Mouse (Mus musculus) thymus, postnatal 36 days (tissue): ENCODE measurements around the gene Grm7.

Experiments
- DNase-seq, 2 experiments: peaks; one replicate each; pipeline ENCODE4 v3.0.0; 2022; ENCODE audit warnings: mixed read lengths in 2 of 2

Gene Grm7

DNA sequence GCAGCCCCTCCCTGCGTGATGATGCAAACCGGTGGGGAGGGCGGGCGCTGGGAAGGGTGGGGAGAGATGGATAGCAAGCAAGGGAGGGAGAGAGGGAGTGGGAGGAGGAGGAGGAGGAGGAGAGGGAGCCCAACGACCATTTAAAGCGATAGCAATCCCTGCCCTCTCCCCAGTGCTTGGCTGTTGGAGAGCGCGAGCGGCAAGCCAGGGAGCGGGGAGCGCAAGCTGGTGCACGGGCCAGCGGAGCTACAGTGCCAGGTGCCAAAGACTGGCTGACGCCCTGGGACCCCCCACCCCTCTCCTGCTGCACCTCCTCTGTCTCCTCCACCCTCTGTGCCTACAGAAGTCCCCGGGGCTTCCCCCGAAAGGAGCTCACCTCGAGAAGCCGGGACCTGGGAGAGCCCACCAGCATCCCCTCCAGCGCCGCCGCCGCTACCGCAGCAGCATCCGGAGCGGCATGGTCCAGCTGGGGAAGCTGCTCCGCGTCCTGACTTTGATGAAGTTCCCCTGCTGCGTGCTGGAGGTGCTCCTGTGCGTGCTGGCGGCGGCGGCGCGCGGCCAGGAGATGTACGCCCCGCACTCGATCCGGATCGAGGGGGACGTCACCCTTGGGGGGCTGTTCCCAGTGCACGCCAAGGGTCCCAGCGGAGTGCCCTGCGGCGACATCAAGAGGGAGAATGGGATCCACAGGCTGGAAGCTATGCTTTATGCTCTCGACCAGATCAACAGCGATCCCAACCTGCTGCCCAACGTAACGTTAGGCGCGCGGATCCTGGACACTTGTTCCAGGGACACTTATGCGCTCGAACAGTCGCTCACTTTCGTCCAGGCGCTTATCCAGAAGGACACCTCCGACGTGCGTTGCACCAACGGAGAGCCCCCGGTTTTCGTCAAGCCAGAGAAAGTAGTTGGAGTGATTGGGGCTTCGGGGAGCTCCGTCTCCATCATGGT is at the start of gene Grm7:
TSS of gene Grm7 (plus strand) at position 171 of the 951 bp plus-strand sequence.
- no peak for DNase-seq

DNA sequence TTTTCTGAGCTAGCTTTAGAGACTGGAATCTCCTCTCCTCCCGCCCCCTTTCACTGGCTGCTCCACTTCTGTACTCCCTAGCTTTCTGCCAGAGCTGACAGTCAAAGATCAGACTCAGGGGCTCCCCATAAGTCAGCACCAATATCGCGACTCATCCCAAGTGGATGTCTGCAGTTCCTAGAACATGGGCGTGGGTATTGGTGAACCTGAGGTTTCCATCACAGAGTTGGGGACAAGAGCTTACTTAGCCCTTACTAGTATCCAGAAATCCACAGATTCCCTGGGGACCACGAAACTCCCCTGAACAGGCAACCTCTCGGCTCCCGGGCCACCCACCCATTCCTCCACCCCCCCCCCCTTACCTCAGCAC is 355 bp upstream of the Grm7 start:
- no peak for DNase-seq

DNA sequence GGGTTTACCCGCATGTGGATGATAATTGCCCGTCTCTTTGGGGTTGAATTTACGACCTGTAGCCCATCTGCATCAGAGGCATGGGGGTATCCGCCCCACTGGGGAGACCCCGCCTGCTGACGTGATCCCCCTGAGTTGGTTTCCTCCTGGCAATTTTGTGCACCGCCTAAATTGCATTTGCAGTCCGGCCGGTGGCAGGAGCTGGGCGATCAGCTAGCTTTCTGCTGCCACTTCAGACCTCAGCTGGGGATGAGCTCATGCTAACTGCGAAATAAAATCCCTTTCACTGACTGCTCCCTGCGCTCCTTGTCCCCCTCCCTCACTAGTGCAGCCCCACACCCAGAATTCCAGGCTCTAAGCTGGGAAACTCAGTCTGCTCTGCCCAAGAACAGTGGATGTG is 1.5 kb downstream of the Grm7 start:
- DNase-seq = no peak

DNA sequence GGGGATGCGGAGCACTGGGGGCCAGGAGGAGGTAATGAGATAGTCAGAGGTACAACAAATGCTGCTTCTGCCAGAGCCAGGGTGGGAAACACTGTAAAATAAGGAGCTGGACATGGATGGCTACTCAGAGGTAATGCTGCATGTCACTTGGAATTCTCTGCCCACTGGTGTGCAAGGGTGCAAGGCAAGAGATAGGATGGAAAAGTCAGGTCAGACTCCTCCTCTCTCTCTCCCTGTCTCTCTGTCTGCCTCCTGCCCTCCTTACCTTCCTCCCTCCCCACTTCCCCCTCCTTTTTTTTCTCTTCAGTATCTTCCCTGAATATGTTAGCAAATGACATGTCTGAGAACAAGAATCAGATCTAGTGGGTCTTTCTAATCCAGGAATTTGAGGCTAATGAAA is 3.8 kb downstream of the Grm7 start:
- DNase-seq = no peak

DNA sequence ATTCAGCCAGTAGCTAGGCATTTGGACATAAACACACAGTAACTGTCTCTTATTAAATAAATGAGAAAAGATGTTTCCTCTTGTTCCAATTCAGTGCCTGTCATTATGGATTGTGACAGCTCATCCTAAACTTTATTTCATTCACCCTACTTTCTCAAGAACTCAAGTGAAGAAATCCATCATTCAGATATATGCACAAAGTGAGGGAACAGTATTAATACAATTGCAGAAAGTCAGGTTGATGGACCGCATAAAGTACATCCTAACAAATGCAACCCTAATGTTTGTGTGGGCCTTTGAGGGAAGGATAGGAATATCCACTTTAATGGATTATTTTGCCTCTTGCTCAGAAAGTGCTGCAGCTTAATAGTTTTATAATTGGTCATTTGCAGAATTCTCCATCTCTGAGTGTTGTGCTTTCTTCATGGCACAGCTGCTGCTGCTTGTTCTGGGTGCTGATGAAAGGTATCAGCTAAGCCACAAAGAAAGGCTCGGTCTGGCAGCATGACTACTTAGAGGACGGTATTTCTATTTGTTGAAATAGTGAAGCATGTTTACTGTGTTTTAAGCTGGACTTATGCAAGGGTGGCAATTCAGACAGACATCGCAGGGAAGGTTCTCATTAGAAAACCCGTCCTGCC is 8.1 kb downstream of the Grm7 start:
- DNase-seq = no peak

DNA sequence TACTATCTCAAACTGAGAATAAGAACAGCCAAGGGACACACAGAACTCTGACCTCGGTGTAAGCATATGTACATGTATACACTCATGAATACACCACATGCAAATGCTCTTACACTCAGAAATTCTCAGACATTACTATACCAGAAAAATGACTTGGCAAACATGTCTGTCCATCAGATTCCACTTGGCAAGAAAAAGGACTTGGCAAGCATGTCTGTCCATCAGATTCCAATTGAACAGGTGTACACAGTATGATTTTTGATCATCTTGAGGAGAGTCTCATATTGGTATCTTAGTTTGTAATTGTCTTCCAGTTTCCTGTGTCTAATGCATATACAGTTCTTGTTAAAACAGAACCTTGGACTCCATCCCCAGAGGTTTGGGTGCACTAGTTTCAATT is 19.1 kb downstream of the Grm7 start:
- DNase-seq = no peak

DNA sequence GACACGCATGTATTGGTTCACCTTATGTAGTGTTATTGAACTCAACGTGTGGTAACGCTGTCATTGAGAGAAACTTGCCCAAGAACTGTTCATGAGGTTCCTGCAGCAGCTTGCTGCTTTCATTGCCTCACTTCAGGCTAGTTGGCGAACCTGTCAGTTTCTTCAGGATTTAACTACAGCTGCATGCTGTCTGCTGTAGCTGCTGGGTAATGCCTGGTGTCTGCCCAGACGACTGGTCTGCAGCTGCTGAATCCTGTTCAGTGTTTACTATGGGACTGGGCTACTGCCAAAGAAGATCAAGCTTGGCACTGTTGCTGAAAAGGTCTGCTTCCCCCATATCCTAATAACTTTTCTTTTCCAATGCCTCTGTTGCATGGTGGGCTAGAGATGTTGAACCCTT is 23.1 kb downstream of the Grm7 start:
- DNase-seq = no peak

DNA sequence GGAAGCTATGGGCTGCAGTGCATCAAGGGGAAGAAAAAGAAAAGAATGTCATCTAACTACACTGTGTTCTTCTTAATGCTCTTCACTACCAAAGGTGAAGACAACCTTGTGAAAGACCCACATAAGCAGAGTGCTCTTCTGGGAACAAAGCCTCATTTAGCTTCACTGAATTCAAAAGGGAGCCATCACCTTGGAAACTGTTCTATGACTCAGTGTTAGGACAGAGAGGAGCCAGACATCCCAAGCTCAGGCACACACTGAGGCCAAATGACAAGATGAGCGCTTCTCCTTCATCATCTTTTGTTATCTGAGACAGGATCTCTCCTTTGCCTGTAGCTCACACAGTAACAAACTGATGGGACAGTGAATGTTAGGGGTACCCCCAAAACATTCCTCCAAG is 45.6 kb downstream of the Grm7 start:
- DNase-seq = no peak

DNA sequence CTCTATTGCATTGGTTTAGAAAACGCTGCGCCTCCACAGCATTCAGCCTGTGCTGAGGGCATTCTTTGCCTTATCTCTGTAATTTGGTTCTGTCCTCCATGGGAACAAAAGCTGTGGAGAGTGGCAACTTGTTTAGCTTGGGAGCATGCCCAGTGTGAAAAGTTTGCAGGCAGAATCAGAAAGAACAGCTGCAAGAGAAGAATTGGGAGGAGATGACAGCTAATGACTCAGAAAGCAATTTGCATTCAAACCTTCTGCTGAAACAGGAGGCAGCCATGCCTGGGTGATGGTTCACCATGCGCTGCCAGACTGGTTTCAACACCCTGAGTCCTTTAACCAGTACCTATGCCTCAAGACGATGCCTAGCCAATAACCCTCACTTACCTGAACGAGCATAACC is 64.4 kb downstream of the Grm7 start:
- DNase-seq = no peak

DNA sequence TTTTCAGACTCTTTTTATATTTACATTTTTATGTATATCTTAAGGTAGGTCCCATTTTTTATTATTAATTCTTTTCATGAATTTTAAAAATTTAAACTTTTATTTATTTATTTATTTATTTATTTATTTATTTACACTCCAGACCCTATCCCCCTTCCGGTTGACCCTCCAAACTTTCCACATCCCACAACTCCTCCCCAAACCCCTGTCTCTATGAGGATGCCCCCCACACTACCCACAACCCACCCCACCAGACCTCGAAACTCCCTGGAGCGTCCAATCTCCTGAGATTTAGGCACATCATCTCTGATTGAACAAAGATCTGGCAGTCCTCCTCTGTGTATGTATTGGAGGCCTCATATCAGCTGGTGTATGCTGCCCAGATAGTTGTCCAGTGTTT is 69.6 kb downstream of the Grm7 start:
- DNase-seq = no peak

DNA sequence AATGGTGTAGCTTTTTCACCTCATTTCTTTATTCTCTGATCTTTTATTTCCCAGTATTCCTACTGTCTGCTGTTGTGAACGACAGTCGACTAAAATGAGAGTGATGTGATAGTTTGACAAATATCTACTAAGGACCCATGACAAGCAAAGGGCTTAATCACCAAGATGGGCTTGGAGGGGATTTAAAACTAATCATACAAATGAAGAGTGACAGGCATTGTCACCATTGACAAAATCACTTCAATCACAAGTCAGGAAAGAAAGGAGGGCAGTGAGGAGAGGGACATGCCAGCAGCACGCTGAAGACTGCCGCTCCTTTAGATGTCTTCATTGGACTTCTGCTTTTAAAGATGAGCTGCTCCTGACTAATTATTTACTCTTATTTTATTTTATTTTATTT is 78.0 kb downstream of the Grm7 start:
- DNase-seq = no peak

DNA sequence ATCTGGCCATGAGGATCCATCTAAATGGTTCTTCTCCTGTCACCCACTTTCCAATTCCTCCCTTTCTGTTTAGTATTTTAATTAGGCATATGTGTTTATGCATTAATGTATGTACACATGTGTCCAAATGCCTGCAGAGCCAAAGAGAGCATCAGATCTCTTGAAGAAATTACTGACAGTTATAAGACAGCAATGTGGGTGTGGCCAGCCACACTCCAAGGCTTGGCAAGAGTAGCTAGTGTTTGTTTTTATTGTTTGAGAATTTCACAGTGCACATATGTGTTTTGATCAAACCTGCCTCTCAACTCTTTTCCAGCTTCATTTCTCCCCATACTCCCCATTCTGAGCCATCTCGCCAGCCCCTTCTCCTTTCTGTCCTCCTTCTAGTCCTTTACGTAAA is 88.5 kb downstream of the Grm7 start:
- no peak for DNase-seq

DNA sequence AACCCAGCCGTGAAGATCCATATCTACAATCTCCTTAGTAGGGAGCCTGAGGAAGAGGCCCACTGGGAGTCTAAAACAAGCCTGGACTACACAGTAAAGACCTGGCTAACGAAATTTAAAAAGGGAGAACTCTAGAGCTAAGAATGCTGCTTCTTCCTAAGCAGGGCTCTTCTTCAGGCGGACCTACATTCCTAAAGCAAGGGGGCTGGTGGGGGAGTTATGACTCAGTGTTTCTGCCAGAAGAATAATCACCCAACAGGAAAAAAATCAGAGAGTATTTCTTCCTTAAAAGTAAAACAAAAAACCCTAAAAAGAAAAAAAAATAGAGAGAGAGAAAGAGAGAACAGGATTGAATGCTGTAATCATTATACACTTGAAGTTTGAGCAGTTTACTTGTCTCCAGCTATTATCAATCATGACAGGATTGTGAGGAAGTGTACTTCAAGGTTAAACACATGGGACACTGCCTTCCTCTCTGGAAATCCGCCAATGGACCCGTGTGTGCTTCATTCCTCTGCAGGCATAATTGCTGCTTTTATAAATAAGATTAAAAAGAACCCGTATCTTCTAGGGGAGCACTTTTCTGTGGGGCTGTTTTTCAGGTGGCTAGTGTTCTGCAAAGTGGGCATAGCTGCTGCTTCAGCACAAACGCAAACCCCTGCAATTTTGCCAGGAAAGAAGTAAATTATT is 98.7 kb downstream of the Grm7 start:
- DNase-seq = no peak

DNA sequence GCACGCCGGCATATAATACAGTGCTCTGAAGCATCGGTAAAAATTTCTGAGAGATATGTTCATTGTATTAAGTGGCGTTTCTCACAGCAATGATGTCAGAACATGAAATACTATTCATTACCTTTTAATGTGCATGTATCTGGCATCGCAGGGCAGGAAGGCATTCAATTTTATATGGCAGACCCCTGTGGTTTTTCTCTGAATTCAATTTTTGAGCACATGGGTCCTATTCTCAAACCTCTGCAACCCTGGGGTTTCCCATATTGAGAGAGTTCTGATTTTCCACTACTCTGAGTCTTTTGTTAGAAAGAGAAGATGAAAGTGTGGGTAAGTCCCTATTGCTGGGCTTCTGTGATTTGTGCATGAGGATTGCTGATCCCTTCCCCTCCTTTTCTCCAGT is 110.5 kb downstream of the Grm7 start:
- no peak for DNase-seq

DNA sequence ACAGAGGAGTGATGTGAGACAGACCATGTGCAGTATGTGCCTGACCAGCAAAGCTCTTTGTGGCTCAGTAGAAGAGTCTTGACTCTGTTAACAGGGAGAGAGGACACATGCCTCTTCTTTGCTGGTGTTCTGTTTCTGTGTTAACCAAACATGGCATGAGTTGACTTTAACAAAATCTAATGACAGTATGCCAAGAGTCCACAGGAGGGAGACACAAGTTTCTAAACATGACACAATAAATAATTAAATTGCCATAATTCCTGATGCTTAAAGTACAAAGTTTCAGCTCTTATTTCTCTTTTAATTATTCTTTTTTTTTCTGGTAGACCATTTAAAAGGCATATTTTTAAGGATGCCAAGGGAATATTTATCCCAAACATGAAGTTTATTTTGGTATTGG is 124.2 kb downstream of the Grm7 start:
- DNase-seq = no peak

DNA sequence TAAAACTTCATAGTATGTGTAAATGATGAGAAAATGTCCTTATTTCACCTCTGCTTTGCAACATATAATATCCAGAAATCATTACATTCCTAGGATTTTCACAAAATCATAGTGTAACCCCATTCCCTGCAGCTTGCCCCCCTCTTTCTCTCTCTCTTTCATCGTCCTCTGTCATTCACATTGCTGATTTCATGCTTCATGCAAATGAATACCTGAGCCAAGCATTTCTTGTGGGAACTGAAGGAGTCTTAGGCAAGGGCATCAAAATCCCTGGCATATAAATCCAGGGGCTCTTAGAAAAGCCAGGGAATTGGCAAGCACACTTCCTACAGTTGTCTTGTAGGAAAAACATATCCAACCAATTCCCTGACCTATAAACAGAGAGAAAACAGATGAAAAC is 127.3 kb downstream of the Grm7 start:
- DNase-seq = no peak

DNA sequence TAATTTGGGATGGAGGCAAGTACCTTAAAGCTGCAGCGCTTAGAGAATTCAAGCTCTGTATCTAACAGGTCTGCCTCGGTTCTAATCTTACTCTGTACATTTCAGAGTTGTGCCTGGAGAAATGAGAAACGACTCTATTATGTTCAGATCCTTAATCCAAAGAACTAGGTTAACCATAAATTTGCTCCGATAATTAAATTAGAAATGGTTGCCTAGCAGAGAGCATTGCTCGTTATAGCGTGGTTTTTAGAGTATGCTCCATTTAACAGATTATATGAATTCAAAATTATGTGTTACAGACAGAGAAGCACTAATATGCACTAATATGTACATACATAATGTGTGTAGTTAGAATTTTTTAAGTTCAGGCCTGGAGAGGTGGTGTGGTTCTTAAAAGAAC is 130.7 kb downstream of the Grm7 start:
- no peak for DNase-seq

DNA sequence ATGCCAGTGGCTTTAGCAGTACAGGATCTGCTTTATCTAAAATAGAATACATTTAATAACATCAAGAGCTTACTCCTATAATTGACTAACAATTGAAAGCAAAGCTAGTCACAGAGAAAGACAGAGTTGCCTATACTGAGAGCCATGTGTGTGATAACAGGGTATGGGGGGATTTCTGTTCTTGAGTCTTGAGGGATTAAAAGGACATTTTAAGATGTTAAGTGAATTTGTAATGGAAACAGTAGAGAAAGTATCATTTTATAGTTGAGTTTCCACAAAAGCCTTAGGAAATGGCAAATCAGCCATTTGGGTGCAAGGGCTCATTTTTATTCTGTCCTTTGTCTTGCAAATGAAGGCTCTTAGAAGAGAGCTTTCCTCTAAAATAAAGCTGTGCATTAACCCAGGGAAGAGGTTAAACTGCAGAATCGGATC is 140.1 kb downstream of the Grm7 start:
- DNase-seq = no peak

DNA sequence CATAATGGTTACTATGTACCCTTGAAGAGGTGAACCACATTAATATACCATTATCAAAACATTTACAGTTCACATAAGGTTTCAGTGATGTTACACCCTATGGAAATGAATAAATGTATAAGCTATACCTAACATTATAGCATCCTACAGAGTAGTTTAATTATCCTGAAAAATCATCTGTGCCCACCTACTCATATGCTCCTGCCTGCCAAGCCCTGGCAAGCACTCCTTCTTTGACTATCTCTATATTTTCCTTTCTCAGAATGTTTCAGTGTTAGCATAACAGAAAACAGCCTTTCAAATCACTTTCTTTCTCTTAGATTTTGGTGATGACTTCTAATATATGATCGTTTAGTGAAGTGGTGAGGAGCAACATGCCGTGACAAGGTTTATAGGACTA is 147.3 kb downstream of the Grm7 start:
- no peak for DNase-seq

DNA sequence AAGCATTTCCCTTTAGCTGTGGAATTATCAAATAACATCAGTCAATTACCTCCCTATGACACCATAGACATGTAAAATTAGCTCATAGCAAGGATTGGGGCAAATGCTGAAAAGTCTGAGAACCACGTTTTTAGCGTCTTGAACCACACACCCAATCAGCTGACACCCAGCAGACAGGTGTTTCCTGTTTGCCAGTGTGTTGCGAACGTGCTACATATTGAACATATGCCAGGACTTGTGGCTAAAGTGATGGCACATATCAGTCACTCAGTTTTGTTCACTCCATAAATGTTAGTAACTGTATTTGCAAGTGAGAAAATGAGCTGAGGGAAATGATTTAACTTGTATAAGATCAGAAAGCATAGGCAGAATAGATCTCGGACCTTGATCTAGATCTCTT is 162.1 kb downstream of the Grm7 start:
- no peak for DNase-seq

DNA sequence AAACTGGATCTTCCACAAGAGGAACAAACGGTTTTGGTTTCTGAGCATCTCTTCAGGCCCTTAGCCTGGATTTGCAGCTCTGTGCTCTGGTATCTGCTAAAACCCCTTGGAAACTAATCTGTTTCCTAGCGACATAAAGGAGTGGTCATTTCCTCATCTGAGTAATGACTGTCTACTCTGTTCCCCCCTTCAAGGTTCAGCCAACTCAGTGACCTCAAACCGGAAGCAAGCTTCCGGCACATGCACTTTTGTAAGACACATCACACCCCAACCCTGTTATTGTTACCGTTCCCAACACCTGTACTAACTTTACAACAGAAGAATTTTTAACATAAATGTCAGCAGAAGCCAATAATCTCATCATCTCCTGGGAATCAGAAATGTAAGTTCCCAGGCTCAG is 166.8 kb downstream of the Grm7 start:
- DNase-seq = no peak

DNA sequence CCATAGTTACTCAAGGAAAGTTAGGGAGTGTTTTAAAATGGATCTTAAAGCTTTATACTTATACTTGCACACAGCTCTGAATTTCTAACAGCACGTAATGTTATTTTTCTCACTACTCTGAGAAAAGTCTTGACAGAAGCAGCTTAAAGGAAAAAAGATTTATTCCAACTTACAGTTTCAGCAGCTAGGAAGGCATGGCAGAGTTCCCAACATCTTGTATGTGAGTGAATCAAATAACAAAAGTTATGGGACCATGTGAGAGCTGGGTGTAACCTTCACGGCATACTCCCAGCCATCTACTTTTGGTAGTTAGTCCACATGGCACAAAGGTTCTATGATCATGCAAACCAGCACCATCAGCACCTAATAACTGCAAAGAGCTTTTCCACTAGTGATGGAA is 172.9 kb downstream of the Grm7 start:
- DNase-seq = no peak

DNA sequence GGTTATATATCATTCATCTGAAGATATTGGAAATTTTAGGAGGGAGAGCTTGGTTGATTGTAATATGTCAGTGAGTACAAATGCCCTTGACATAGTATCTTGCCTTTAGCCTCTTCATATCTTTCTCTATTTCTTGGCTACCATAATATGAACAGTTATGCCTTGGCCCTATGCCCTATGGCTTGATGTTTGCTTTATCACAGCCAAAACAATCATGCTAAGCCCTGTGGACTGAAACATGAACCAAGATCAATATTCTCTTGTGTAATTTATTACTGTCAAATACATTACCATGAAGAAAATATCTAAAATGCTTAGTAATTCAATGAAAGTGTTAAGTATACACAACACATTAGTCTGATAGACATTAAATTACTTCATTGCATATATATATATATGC is 222.9 kb downstream of the Grm7 start:
- DNase-seq = no peak

DNA sequence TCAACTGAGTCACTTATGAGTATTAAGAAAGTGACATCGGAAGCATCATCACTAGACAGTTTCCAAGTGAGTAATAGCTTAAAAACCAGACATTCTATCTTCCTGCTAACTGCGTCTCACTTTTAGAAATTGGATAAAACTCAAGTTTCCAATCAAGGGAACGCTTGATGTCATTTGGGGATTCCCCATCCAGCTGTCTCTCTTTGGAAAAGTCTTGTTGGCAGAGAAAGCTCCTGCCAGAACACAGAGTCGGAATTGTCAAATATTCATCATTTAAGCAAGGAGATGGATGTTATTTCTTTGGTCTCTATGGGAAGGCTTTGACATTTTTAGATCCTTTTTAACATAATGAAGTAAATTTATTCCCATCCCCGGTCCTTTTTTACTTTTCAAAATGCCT is 336.6 kb downstream of the Grm7 start:
- DNase-seq = no peak
